Mouse (Mus musculus) intestine, embryonic 16.5 days (tissue): ENCODE measurements at regions not wholly inside any gene's neighbourhood (a gene's known extent, or its start where the extent isn't known, plus 50 kb on each side); places are given as distances from the start of the nearest gene placed in this dataset.

Experiments used
- ATAC-seq: fragments of 200-750 bp; cut with Nextera tagmentation; 2 replicates; pipeline ENCODE4 v1.8.0; 2017; ENCODE audit warnings: moderate TSS enrichment, moderate library complexity
- H3K27ac ChIP-seq: fragments of 300-500 bp; sonication (generic); 2 replicates; pipeline ENCODE4 v1.5.1; 2014; ENCODE audit warnings: mild to moderate bottlenecking, low read length
- H3K27me3 ChIP-seq: fragments of 300-500 bp; sonication (generic); replicated peaks from 2 replicates; pipeline ENCODE4 v1.6.1; 2014; ENCODE audit warnings: low read length, control low read depth, mixed read lengths; ENCODE audit not compliant: control insufficient read depth, insufficient read depth
- H3K36me3 ChIP-seq: fragments of 300-500 bp; sonication (generic); 2 replicates; pipeline ENCODE4 v1.6.1; 2014; ENCODE audit warnings: low read length, control low read depth; ENCODE audit not compliant: control insufficient read depth, insufficient read depth
- H3K4me1 ChIP-seq: fragments of 300-500 bp; sonication (generic); 2 replicates; pipeline ENCODE4 v1.6.1; 2014; ENCODE audit warnings: low read length, control low read depth, mixed read lengths; ENCODE audit not compliant: control insufficient read depth, insufficient read depth
- H3K4me2 ChIP-seq: fragments of 300-500 bp; sonication (generic); 2 replicates; pipeline ENCODE4 v1.6.1; 2014; ENCODE audit warnings: low read depth, low read length, control low read depth
- H3K4me3 ChIP-seq: fragments of 300-500 bp; sonication (generic); 2 replicates; pipeline ENCODE4 v1.5.1; 2014; ENCODE audit warnings: mild to moderate bottlenecking, low read length
- H3K9ac ChIP-seq: fragments of 300-500 bp; sonication (generic); 2 replicates; pipeline ENCODE4 v1.6.1; 2014; ENCODE audit warnings: low read depth, low read length
- H3K9me3 ChIP-seq: fragments of 300-500 bp; sonication (generic); 2 replicates; pipeline ENCODE4 v1.6.1; 2016; ENCODE audit warnings: low read length, control low read depth; ENCODE audit not compliant: control insufficient read depth
- WGBS: fragments of 180-500 bp; shearing (Covaris S2); extraction: QIAGEN DNeasy Blood & Tissue Kit; methylation state at CpG from one replicate; pipeline ENCODE4 v1.1.7; 2014; 5-methylcytosine and 5-hydroxymethylcytosine counted together

- Histone ChIP-seq H3K27me3 (no peaks in the 10 kb centered on the region), H3K36me3 (no peaks in the 10 kb centered on the region), H3K9me3 (no peaks in the 10 kb centered on the region), H3K4me1 (no peaks in the 10 kb centered on the region), H3K9ac (no peak overlapping the region), H3K4me3 (no peak overlapping the region), H3K4me2 (no peak overlapping the region), H3K27ac (no peak overlapping the region)
- peak; percentile 91 for ATAC-seq
- WGBS, result 77% methylated on average over 12 of the region's 12 CpGs
These were observed 51.7 kb upstream of the Commd8 start for GRCm38 (mm10) chr5:72219697-72220096.

DNA sequence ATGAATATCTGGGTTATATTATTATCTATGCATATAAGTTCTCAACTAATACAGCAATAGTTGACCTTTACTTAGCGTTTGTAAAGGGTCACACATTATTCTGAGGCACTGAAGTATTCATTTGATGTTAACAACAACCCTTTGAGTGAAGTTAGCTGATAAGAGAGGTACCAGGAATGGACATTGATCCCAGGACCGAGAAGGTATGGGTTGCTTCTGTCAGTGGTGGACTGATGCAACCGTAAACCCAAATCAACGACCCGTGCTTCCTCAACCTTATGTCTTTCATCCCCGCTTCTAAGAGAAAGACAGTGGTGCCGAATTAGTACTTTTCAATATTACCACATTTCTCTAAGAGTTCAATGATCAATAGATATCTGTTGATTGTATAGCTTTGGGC is 51.3 kb upstream of the Commd8 start:
- ATAC-seq, result no peak
- Histone ChIP-seq H3K4me3 (no peak overlapping the region), H3K27me3 (no peaks in the 10 kb centered on the region), H3K36me3 (no peaks in the 10 kb centered on the region), H3K4me2 (no peak overlapping the region), H3K9me3 (no peaks in the 10 kb centered on the region), H3K27ac (no peak overlapping the region), H3K4me1 (no peaks in the 10 kb centered on the region), H3K9ac (no peak overlapping the region)
- 87% methylated on average over 7 of the region's 7 CpGs for WGBS
